Mouse (Mus musculus) C2C12 (cell line): ENCODE results near the gene Med4. TPM values are rescaled to one million over a fixed set of nuclear protein-coding genes. Genes with fewer than 3 reads are reported as not detected.
A peak's percentile ranks its signal among the peaks of the same experiment; 100 is the strongest.

Experiments
- H3K27me3 ChIP-seq: one replicate; pipeline ENCODE4 v1.6.1; 2011; ENCODE audit not compliant: control insufficient read depth, insufficient read depth, insufficient read length
- H3K36me3 ChIP-seq: one replicate; pipeline ENCODE4 v1.6.1; 2011; ENCODE audit not compliant: control insufficient read depth, insufficient read depth
- H3K4me3 ChIP-seq: one replicate; pipeline ENCODE4 v1.5.1; 2011; ENCODE audit warnings: mild to moderate bottlenecking, control low read depth; ENCODE audit not compliant: poor library complexity, insufficient read depth, severe bottlenecking
- H3K79me2 ChIP-seq: one replicate; pipeline ENCODE4 v1.6.1; 2011; ENCODE audit not compliant: control insufficient read depth, insufficient read depth
- H3K79me3 ChIP-seq: one replicate; pipeline ENCODE4 v1.6.1; 2011; ENCODE audit warnings: low read depth, control low read depth
- H3ac ChIP-seq: one replicate; pipeline ENCODE3; 2011; ENCODE audit warnings: low read depth; ENCODE audit not compliant: control insufficient read depth, insufficient read length
- CEBPB ChIP-seq: IDR thresholded peaks from one replicate; pipeline ENCODE4 v1.6.1; 2011; ENCODE audit warnings: low read depth, mild to moderate bottlenecking, control low read depth, moderate library complexity
- CTCF ChIP-seq: IDR thresholded peaks from one replicate; pipeline ENCODE4 v1.5.1; 2011; ENCODE audit not compliant: control insufficient read depth, insufficient read depth, insufficient read length
- FOSL1 ChIP-seq: IDR thresholded peaks from one replicate; pipeline ENCODE4 v1.8.0; 2011; ENCODE audit warnings: mild to moderate bottlenecking, low read length; ENCODE audit not compliant: poor library complexity, insufficient read depth, severe bottlenecking
- MAX ChIP-seq: IDR thresholded peaks from one replicate; pipeline ENCODE4 v1.6.1; 2011; ENCODE audit warnings: mild to moderate bottlenecking, control low read depth
- MYOD1 ChIP-seq: IDR thresholded peaks from one replicate; pipeline ENCODE4 v1.6.1; 2011; ENCODE audit warnings: low read depth; ENCODE audit not compliant: control insufficient read depth, insufficient read length
- MYOG ChIP-seq: IDR thresholded peaks from one replicate; pipeline ENCODE4 v1.6.1; 2011; ENCODE audit not compliant: control insufficient read depth, insufficient read length; ENCODE audit errors: extremely low read depth
- USF1 ChIP-seq: IDR thresholded peaks from one replicate; pipeline ENCODE4 v1.6.1; 2011; ENCODE audit warnings: low read depth, mild to moderate bottlenecking, control low read depth, moderate library complexity
- polyA plus RNA-seq: library from polyadenylated mRNA; unstranded; fragments of >200 nt; fragmentation: generic; extraction: Trizol; gene quantifications from one replicate; pipeline ENCODE4 v1.2.1, GENCODE M21; 2012; ENCODE audit warnings: missing spikeins

Gene Med4
- polyA plus RNA-seq, 1 experiment, result 31.6 TPM

GRCm38 (mm10) chr14:73470593-73470992 lies 39.2 kb upstream of the Med4 start:
- Histone ChIP-seq H3K79me2 (no peaks in the 10 kb centered on the region), H3K4me3 (no peak overlapping the region), H3K27me3 (no peaks in the 10 kb centered on the region), H3K36me3 (no peaks in the 10 kb centered on the region), H3K79me3 (no peaks in the 10 kb centered on the region), H3ac (no peak overlapping the region)
- TF ChIP-seq USF1 (no peak), MYOD1 (no peak), CEBPB (no peak), CTCF (no peak), MAX (no peak)

- TF ChIP-seq CTCF, result no peak
- no peak for TF ChIP-seq MAX
- no peak for TF ChIP-seq CEBPB
- TF ChIP-seq MYOD1, result no peak
- H3K4me3 ChIP-seq, result no peak overlapping the region
- H3K79me3 ChIP-seq, result no peaks in the 10 kb centered on the region
- no peak overlapping the region for H3ac ChIP-seq
- H3K27me3 ChIP-seq, result no peaks in the 10 kb centered on the region
- no peaks in the 10 kb centered on the region for H3K79me2 ChIP-seq
- H3K36me3 ChIP-seq, result no peaks in the 10 kb centered on the region
These were observed 37.6 kb upstream of the Med4 start for GRCm38 (mm10) chr14:73472205-73472604.

- Histone ChIP-seq H3K79me2 (no peaks in the 10 kb centered on the region), H3K27me3 (no peaks in the 10 kb centered on the region), H3K79me3 (no peaks in the 10 kb centered on the region), H3K36me3 (no peaks in the 10 kb centered on the region), H3ac (no peak overlapping the region), H3K4me3 (no peak overlapping the region)
- no peak for TF ChIP-seq MYOD1
- no peak for TF ChIP-seq MAX
- no peak for TF ChIP-seq USF1
- no peak for TF ChIP-seq MYOG
- TF ChIP-seq CEBPB, result no peak
- no peak for TF ChIP-seq CTCF
- TF ChIP-seq FOSL1, result no peak
These were observed 36.0 kb upstream of the Med4 start for GRCm38 (mm10) chr14:73473670-73474460.

GRCm38 (mm10) chr14:73474636-73475093 lies 35.2 kb upstream of the Med4 start:
- Histone ChIP-seq H3ac (no peak overlapping the region), H3K79me3 (no peaks in the 10 kb centered on the region), H3K79me2 (no peaks in the 10 kb centered on the region), H3K36me3 (no peaks in the 10 kb centered on the region), H3K27me3 (no peaks in the 10 kb centered on the region), H3K4me3 (no peak overlapping the region)
- TF ChIP-seq CEBPB (no peak), MAX (peak; percentile 56), FOSL1 (no peak), CTCF (no peak)

GRCm38 (mm10) chr14:73475506-73475905 lies 34.3 kb upstream of the Med4 start:
- H3K36me3 ChIP-seq, result no peaks in the 10 kb centered on the region
- no peaks in the 10 kb centered on the region for H3K27me3 ChIP-seq
- no peak overlapping the region for H3K4me3 ChIP-seq
- no peak overlapping the region for H3ac ChIP-seq
- no peaks in the 10 kb centered on the region for H3K79me2 ChIP-seq
- H3K79me3 ChIP-seq, result no peaks in the 10 kb centered on the region
- no peak for TF ChIP-seq CEBPB
- TF ChIP-seq USF1, result no peak
- TF ChIP-seq FOSL1, result no peak
- TF ChIP-seq MAX, result no peak
- TF ChIP-seq MYOG, result no peak
- TF ChIP-seq MYOD1, result no peak
- TF ChIP-seq CTCF, result no peak

- TF ChIP-seq MYOG (no peak), CTCF (no peak), MAX (no peak)
- Histone ChIP-seq H3K79me3 (no peaks in the 10 kb centered on the region), H3K27me3 (no peaks in the 10 kb centered on the region), H3K4me3 (no peak overlapping the region), H3K36me3 (no peaks in the 10 kb centered on the region), H3K79me2 (no peaks in the 10 kb centered on the region), H3ac (no peak overlapping the region)
These were observed 33.4 kb upstream of the Med4 start for GRCm38 (mm10) chr14:73476361-73476934.
